Mouse (Mus musculus) kidney, adult 2 months (tissue): Measurements from ENCODE around the gene Pnrc2.

Experiments
- CTCF ChIP-seq: fragments of 200-500 bp; conservative IDR thresholded peaks from 2 replicates; pipeline ENCODE4 v1.5.1; 2011; ENCODE audit warnings: low read depth, mild to moderate bottlenecking, control low read depth, low read length, moderate library complexity, mixed read lengths; ENCODE audit not compliant: insufficient read depth, insufficient read length
- POLR2A ChIP-seq: fragments of 200-500 bp; IDR thresholded peaks from one replicate; pipeline ENCODE4 v1.6.1; 2011; ENCODE audit warnings: low read depth, low read length, control low read depth

GRCm38 (mm10) chr4:135850411-135851095 is 23.1 kb downstream of the Pnrc2 start:
- TF ChIP-seq POLR2A, result no peak
- TF ChIP-seq CTCF, result no peak
